Mouse (Mus musculus): ENCODE results near the gene Lrrc28.

- TF ChIP-seq POLR2A (IDR thresholded peaks at IDR 0.05; ENCODE audit: insufficient read depth, low read depth, low read length): no peak
- no peak for TF ChIP-seq CTCF (IDR thresholded peaks at IDR 0.05)
- no peak for TF ChIP-seq EP300 (IDR thresholded peaks at IDR 0.05; ENCODE audit: insufficient read depth, low read depth, low read length)
Observed at GRCm38 (mm10) chr7:67546282-67546681, 98.8 kb downstream of the Lrrc28 start.
